Mouse (Mus musculus): Measurements from ENCODE around the gene Uck2.

DNA sequence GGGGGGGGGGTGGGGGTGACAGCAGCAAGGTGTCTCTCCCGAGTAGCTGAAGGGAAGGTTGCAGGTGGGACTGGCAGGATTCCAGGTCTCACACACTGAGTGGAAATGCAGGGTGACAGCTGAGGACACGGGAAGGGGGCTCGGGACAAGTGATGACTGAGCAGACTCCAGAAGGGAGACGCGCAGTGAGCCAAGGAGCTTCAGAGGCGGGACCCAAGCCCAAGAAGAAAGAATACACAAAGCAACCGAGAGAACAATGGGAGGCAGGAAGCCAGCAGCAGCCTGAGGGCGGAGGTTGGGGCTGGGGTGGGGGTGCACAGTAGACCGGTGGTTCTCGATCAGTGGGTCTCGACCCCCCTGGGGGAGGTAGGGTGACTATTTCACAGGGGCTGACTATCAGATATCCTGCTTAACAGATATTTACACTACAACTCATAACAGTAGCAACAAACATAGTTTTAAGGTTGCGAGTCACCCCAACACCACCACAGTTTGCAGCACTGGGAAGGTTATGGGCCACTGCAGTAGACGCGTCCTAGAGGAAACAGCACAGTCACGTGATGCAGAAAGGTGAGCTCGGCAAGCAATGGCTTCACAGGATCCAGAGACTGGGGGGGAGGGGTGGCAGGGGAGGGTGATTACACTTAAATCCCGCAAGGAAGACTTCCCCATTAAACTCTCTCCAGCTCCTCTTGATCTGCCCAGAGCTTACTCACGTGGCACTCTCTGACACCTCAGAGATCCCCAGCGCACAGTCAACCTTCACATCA, 14.6 kb downstream of the Uck2 start:
- no peak for TF ChIP-seq MAX (IDR thresholded peaks at IDR 0.05; ENCODE audit: low read depth)
- no peak for TF ChIP-seq POLR2A (IDR thresholded peaks at IDR 0.05; ENCODE audit: insufficient read length, low read depth)
- TF ChIP-seq E2F4 (IDR thresholded peaks at IDR 0.05; ENCODE audit: insufficient read depth) = no peak
